Mouse (Mus musculus): ENCODE measurements around the gene Cerk.

The Cerk gene

DNA sequence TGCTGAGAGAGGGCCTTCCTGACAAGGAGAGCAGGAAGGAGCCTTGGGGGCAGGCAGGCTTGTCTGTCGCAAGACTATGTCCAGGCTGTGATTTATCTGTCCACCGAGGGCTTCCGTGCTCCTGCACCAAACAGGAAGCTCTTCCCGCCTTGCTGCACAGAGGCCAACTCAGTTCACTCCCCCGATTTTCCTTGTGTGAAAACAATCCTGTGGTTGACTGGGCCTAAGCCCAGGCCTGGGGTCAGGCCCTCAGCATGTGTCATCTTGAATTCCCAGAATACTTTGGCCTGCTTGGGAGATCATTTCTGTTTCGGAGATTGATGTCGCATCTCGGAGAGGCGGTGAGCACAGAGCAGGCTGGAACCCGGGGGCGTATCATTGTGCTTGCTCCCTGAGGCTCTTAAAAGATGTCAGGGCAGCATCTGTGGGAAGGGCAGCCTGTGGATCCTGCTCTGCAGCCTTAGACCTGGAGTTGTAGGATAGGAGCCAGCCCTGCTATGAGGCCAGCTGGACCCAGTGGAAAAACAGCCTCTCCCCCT is 95.9 kb downstream of the Cerk start:
- no peak for DNase-seq (ENCODE audit: low spot score in 2 of 2)

Data from right cerebral cortex, postnatal 36 days (tissue).